27 mouse cellular contexts compared by ENCODE assay signal in genomic region chr9:105910166-105910565, GRCm38 (mm10). TPM values are rescaled to one million over a fixed set of nuclear protein-coding genes. Genes with fewer than 3 reads are reported as not detected.
A peak's percentile ranks its signal among the peaks of the same experiment; 100 is the strongest.
DNase-seq lines count a peak whose midpoint lies in the region; ATAC-seq lines count a peak whose summit lies in the region.
"Had no signal": no experiment of that assay in that cellular context is flagged by ENCODE, and none has a peak within 500 bp of the region (broad histone marks: within the 10 kb centered on the region; RNA-seq: fewer than 3 reads in every experiment).

No protein-coding gene starts in this region.

- ATAC-seq in activated CD4-positive, CD25-positive, alpha-beta regulatory T cell, adult 4 months, result no peak
- ATAC-seq in midbrain, embryonic 13.5 days, result no peak
- ATAC-seq: forebrain, embryonic 15.5 days; inflammation-experienced regulatory T-cells, adult 6 months; lung, postnatal 0 days had no signal

- WGBS in midbrain, embryonic 13.5 days, result 90% methylated on average over 2 of the region's 2 CpGs

- intact Hi-C loops in left cerebral cortex, postnatal 25 days (cut with DNase I), result no loop called here

- no peaks in the 10 kb centered on the region for H3K4me1 ChIP-seq in midbrain, embryonic 13.5 days (replicated peaks)
- H3K4me1 ChIP-seq: embryonic facial prominence, embryonic 15.5 days; forebrain, embryonic 15.5 days; heart, embryonic 15.5 days; limb, embryonic 10.5 days; midbrain, embryonic 10.5 days; neural tube, embryonic 15.5 days; stomach, embryonic 15.5 days had no signal

- no peak overlapping the region for H3K4me2 ChIP-seq in midbrain, embryonic 13.5 days (replicated peaks)
- H3K4me2 ChIP-seq: embryonic facial prominence, embryonic 15.5 days; forebrain, embryonic 15.5 days; heart, embryonic 15.5 days; hindbrain, embryonic 14.5 days; neural tube, embryonic 15.5 days; stomach, embryonic 15.5 days had no signal

- no peak overlapping the region for H3K27ac ChIP-seq in midbrain, embryonic 13.5 days
- H3K27ac ChIP-seq: embryonic facial prominence, embryonic 15.5 days; forebrain, embryonic 15.5 days; gastrocnemius, adult 2 months; heart, embryonic 15.5 days; hindbrain, embryonic 14.5 days; limb, embryonic 10.5 days; midbrain, embryonic 10.5 days; neural tube, embryonic 15.5 days had no signal

- no peak overlapping the region for H3K4me3 ChIP-seq in midbrain, embryonic 13.5 days (replicated peaks)
- H3K4me3 ChIP-seq: embryonic facial prominence, embryonic 15.5 days; forebrain, embryonic 15.5 days; gastrocnemius, adult 2 months; heart, embryonic 15.5 days; limb, embryonic 10.5 days; midbrain, embryonic 10.5 days; neural tube, embryonic 15.5 days; stomach, embryonic 15.5 days had no signal

- H3K9ac ChIP-seq in midbrain, embryonic 13.5 days (replicated peaks), result no peak overlapping the region
- H3K9ac ChIP-seq: embryonic facial prominence, embryonic 15.5 days; forebrain, embryonic 15.5 days; heart, embryonic 15.5 days; hindbrain, embryonic 14.5 days; neural tube, embryonic 15.5 days; stomach, embryonic 15.5 days had no signal

- DNase-seq in layer of hippocampus, adult 11-12 months (ENCODE audit: low spot score), result peak; percentile 15
- no peak for DNase-seq in layer of hippocampus, postnatal 10 days (ENCODE audit: low spot score in 2 of 2)
- DNase-seq in right cerebral cortex, adult 2 months (ENCODE audit: low spot score in 2 of 2), result peak; percentile 49 to 69
- DNase-seq in right cerebral cortex, postnatal 14 days, result no peak
- DNase-seq in left cerebral cortex, postnatal 25 days (ENCODE audit: low spot score in 2 of 2), result peak; percentile 35 to 87
- DNase-seq in thymus, postnatal 0 days (ENCODE audit: low spot score), result no peak
- DNase-seq: adrenal gland, postnatal 14 days; cerebellum, adult 8-10 months; cerebellum, postnatal 36 days; gastrocnemius, adult 2 months; heart, postnatal 36 days; kidney, adult 18-20 months; kidney, postnatal 4 days; liver; thymus, adult 18-20 months had no signal

- H3K9me3 ChIP-seq in midbrain, embryonic 13.5 days, result no peaks in the 10 kb centered on the region
- H3K9me3 ChIP-seq: embryonic facial prominence, embryonic 15.5 days; forebrain, embryonic 15.5 days; heart, embryonic 15.5 days; limb, embryonic 10.5 days; neural tube, embryonic 15.5 days; stomach, embryonic 15.5 days had no signal

- no peaks in the 10 kb centered on the region for H3K36me3 ChIP-seq in midbrain, embryonic 13.5 days
- H3K36me3 ChIP-seq: embryonic facial prominence, embryonic 15.5 days; forebrain, embryonic 15.5 days; heart, embryonic 15.5 days; limb, embryonic 10.5 days; midbrain, embryonic 10.5 days; neural tube, embryonic 15.5 days; stomach, embryonic 15.5 days had no signal

- no peaks in the 10 kb centered on the region for H3K27me3 ChIP-seq in midbrain, embryonic 13.5 days
- H3K27me3 ChIP-seq: embryonic facial prominence, embryonic 15.5 days; forebrain, embryonic 15.5 days; heart, embryonic 15.5 days; neural tube, embryonic 15.5 days; stomach, embryonic 15.5 days had no signal

RNA-seq across cellular contexts. Expression of gene Col6a5, which starts 50.3 kb away (rescaled TPM):
- 1 to 10 TPM; 1.4 to 2.8 TPM for total RNA-seq in layer of hippocampus, postnatal 10 days (2021)
- total RNA-seq in left cerebral cortex, postnatal 25 days (2021), result under 1 TPM; 0.27 to 0.53 TPM
- polyA plus RNA-seq in activated CD4-positive, CD25-positive, alpha-beta regulatory T cell, adult 4 months (2017; shearing (Covaris generic)), result not detected
- polyA plus RNA-seq in thymus, postnatal 0 days (2015; fragmentation: Nextera tagmentation; extraction: Ambion mirVana), result 0.28 and 0.42 TPM in 2 replicates
- 0.09 TPM in 2 replicates for polyA plus RNA-seq in midbrain, embryonic 13.5 days (2015; fragmentation: Nextera tagmentation; extraction: Ambion mirVana)
- polyA plus RNA-seq: hindbrain, embryonic 14.5 days; inflammation-experienced regulatory T-cells, adult 6 months; midbrain, embryonic 10.5 days had no signal

Comparison
In these comparisons a context has a peak if more than half of its experiments do, and no peak if none do; other contexts are left out.
1. DNase-seq: peak in layer of hippocampus, adult 11-12 months (single experiment), right cerebral cortex, adult 2 months (2 of 2) and left cerebral cortex, postnatal 25 days (2 of 2); none in layer of hippocampus, postnatal 10 days (0 of 2), right cerebral cortex, postnatal 14 days (single experiment) and thymus, postnatal 0 days (single experiment).